ENCODE assay signal across 18 mouse cellular contexts in the genomic region with DNA sequence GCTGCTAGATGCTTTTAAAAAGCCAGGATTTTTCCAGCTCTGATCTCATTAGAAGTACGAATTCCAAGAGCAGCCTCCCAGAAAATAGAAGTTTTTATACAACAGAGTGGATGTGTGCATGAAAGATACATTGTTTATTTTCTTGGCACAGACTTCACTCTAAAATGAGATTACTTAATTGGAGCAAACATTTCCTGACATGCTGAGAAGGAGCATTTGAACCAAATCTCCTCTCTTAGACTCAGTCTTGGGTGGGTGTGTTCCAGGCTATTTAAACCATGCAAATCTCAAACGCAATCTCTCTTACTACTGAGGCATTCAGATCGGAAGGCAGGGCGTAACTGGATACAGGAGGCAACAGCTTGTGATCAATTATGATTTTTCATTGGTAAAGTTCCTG. TPM values are rescaled to one million over a fixed set of nuclear protein-coding genes. Genes with fewer than 3 reads are reported as not detected.
"Had no signal": no experiment of that assay in that cellular context is flagged by ENCODE, and none has a peak within 500 bp of the region (broad histone marks: within the 10 kb centered on the region; RNA-seq: fewer than 3 reads in every experiment).

No protein-coding gene starts in this region.

- H3K27me3 ChIP-seq: liver, embryonic 15.5 days; lung, embryonic 15.5 days; midbrain, embryonic 13.5 days; midbrain, embryonic 15.5 days; neural tube, embryonic 12.5 days; stomach, embryonic 15.5 days had no signal

- H3K9ac ChIP-seq: liver, embryonic 15.5 days; liver, postnatal 0 days; lung, embryonic 15.5 days; midbrain, embryonic 13.5 days; midbrain, embryonic 15.5 days; neural tube, embryonic 12.5 days; stomach, embryonic 15.5 days had no signal

- ATAC-seq: liver, postnatal 0 days; midbrain, embryonic 13.5 days; midbrain, embryonic 15.5 days had no signal

- H3K36me3 ChIP-seq: liver, embryonic 15.5 days; lung, embryonic 15.5 days; midbrain, embryonic 13.5 days; midbrain, embryonic 15.5 days; neural tube, embryonic 12.5 days; stomach, embryonic 15.5 days had no signal

- H3K4me2 ChIP-seq: liver, embryonic 15.5 days; lung, embryonic 15.5 days; midbrain, embryonic 11.5 days; midbrain, embryonic 13.5 days; midbrain, embryonic 15.5 days; neural tube, embryonic 12.5 days; stomach, embryonic 15.5 days had no signal

- H3K4me1 ChIP-seq: liver, embryonic 15.5 days; lung, embryonic 15.5 days; megakaryocyte, embryonic 14.5 days; midbrain, embryonic 13.5 days; midbrain, embryonic 15.5 days; neural tube, embryonic 12.5 days; stomach, embryonic 15.5 days had no signal

- H3K9me3 ChIP-seq: liver, embryonic 15.5 days; lung, embryonic 15.5 days; midbrain, embryonic 13.5 days; midbrain, embryonic 15.5 days; neural tube, embryonic 12.5 days; stomach, embryonic 15.5 days had no signal

- H3K4me3 ChIP-seq: liver, embryonic 15.5 days; lung, embryonic 15.5 days; megakaryocyte, embryonic 14.5 days; midbrain, embryonic 13.5 days; midbrain, embryonic 15.5 days; neural tube, embryonic 12.5 days; stomach, embryonic 15.5 days had no signal

- H3K27ac ChIP-seq: liver, embryonic 15.5 days; lung, embryonic 15.5 days; macrophage; midbrain, embryonic 13.5 days; midbrain, embryonic 15.5 days; neural tube, embryonic 12.5 days; stomach, embryonic 15.5 days had no signal

- DNase-seq: liver, postnatal 0 days; lung, postnatal 10 days; right cerebral cortex, postnatal 14 days; thymus, adult 2 months; thymus, postnatal 25 days; thymus, postnatal 4 days had no signal

RNA-seq across cellular contexts. Expression of gene Foxd1, which starts 59.2 kb away (rescaled TPM):
- polyA plus RNA-seq: liver, embryonic 15.5 days; liver, postnatal 0 days; macrophage; spleen, adult 2 months; stomach, embryonic 15.5 days; testis, adult 2 months; urinary bladder, adult 2 months had no signal
